Mouse (Mus musculus): Measurements from ENCODE around the gene Mink1. TPM values are rescaled to one million over a fixed set of nuclear protein-coding genes. Genes with fewer than 3 reads are reported as not detected.

Mink1 gene
- polyA plus RNA-seq, 1 experiment from 2014 or later = 12.1 TPM

DNA sequence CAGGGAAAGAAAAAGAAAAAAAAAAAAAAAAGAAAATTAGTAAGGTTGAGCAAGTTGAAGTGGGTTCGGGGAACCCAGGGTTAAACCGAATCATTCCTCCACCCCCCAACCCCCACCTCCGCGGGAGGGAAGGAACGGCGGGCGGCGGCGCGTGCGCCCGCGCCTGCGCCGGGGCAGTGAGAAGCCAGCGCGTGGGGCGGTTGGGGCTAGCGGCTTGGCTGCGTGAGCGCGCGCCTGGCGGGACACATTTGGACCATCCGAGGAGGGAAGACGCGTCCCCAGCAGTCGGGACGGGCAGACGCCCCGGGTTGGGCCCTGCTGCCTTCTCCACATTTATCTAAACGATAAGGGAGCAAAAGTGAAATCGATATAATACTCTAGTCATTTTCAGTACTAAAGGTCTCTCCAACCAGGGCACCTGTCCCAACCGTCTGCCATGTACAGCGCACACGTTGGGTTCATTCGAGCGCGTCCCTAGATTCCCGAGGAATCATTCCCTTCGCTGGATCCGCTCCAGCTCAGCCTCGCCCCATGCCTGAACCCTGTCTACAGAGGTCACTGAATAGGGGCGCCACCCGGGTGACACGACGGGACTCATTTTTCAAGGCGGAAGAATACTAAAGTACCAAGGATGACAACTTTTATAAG is 92.4 kb downstream of the Mink1 start:
- peaks cover 22% of the 10 kb centered on the region for H3K36me3 ChIP-seq (ENCODE audit: insufficient read depth, low read length)
- ATAC-seq (replicated peaks; ENCODE audit: low FRiP score, low read depth) (peak; percentile 49), DNase-seq (ENCODE audit: low spot score) (peak; percentile 87)
- H3K27me3 ChIP-seq (ENCODE audit: insufficient read depth, low read length) = no peaks in the 10 kb centered on the region
- peak overlapping the region; percentile 91 for H3K4me3 ChIP-seq (replicated peaks; ENCODE audit: low read depth, low read length)
- peaks cover 29% of the 10 kb centered on the region for H3K4me1 ChIP-seq (replicated peaks; ENCODE audit: insufficient read depth, low read length)
- peak overlapping the region; percentile 99 for H3K27ac ChIP-seq
- no peaks in the 10 kb centered on the region for H3K9me3 ChIP-seq (replicated peaks; ENCODE audit: low read length)
- under 1% methylated on average over 48 of the region's 48 CpGs for WGBS
- H3K4me2 ChIP-seq (ENCODE audit: low read length) = peak overlapping the region; percentile 90
- H3K9ac ChIP-seq (ENCODE audit: low read depth, low read length) = peak overlapping the region; percentile 98
- TF ChIP-seq CTCF (IDR thresholded peaks at IDR 0.05; ENCODE audit: low read depth) = no peak

DNA sequence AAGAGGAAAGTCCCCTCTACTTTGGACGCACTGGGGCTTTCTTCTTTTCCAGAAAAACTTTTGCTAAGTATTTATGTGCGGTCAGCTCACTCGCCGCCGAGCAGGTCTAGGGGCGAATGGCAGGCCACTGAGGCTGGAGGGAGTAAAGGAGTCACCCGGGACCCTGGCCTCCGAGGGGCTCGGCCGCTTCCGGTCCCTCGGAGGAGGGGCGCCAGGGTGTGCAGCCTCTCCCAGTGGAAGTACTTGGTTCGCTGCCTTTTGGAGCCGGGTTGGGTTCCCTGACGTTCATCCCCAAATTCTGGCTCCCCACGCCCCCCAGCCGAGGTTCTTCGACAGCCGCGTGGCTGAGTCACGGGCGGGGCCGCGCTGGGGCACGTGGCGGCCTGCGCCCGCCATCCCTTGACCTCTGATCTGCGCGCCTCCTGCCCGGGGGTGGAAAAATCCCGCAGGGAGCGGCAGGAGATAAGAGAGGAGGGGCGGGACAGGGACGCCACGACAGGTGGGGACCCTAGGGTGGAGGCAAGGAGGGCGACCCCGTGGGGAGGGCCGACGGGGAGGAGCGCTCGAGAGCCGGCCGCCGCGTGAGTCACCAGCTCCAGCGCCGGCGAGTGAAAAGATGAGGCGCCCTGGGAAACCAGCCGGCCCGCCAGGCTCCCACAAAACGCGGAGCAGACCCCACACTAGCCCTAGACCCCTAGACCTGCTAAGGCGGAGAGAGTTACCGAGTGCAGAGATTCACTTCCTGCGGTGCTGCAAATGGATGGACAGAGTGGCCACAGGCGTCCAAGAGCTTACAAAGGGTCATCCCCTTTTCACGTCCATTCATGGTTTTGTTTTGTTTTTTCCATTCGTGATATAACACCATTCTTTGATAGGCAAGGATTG is 93.1 kb downstream of the Mink1 start:
- H3K27ac ChIP-seq = peak overlapping the region; percentile 99
- H3K9me3 ChIP-seq (replicated peaks; ENCODE audit: low read length) = no peaks in the 10 kb centered on the region
- peaks cover 14% of the 10 kb centered on the region; the same call in 1 of the 2 replicates for H3K36me3 ChIP-seq (ENCODE audit: insufficient read depth, low read length)
- peak overlapping the region; percentile 98 for H3K9ac ChIP-seq (ENCODE audit: low read depth, low read length)
- H3K4me3 ChIP-seq (replicated peaks; ENCODE audit: low read depth, low read length) = peak overlapping the region; percentile 91
- under 1% methylated on average over 58 of the region's 61 CpGs for WGBS
- no peak for TF ChIP-seq CTCF (IDR thresholded peaks at IDR 0.05; ENCODE audit: low read depth)
- ATAC-seq (replicated peaks; ENCODE audit: low FRiP score, low read depth) (0 out of 2 replicates have a peak, but pooled peaks have one; percentile 16), DNase-seq (ENCODE audit: low spot score) (peak; percentile 72)
- peak overlapping the region; percentile 90 for H3K4me2 ChIP-seq (ENCODE audit: low read length)
- H3K4me1 ChIP-seq (replicated peaks; ENCODE audit: insufficient read depth, low read length) = peaks cover 29% of the 10 kb centered on the region
- H3K27me3 ChIP-seq (ENCODE audit: insufficient read depth, low read length) = no peaks in the 10 kb centered on the region

DNA sequence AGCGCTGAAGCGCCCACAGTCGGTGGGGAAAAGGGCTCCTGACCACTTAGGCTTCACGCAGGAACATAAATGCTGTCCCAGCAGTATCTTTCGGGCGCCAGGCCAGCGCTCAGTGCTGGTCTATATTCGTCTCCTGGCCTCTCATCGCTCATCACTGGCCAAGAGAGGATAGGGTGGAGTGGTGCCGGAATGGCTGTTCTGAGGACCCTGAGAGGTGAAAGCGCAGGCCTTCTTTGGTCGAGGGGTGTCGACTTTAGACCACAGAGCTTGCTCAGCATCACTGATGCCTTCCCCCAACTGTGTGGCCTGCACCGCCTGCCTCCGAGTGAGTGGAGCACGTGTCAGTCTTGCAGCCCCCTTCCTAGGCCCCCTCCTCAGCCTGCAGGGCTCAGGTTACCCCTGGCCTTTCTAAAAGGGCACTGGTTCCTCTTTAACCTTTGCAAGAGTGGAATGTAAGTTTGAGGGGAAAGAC is 93.8 kb downstream of the Mink1 start:
- Histone ChIP-seq H3K4me1 (replicated peaks; ENCODE audit: insufficient read depth, low read length) (peaks cover 29% of the 10 kb centered on the region), H3K27me3 (ENCODE audit: insufficient read depth, low read length) (no peaks in the 10 kb centered on the region), H3K36me3 (ENCODE audit: insufficient read depth, low read length) (peaks cover 9% of the 10 kb centered on the region; the same call in 1 of the 2 replicates), H3K9ac (ENCODE audit: low read depth, low read length) (peak overlapping the region; percentile 98; the same call in 1 of the 2 replicates), H3K4me2 (ENCODE audit: low read length) (peak overlapping the region; percentile 90), H3K27ac (peak overlapping the region; percentile 99; the same call in 1 of the 2 replicates), H3K9me3 (replicated peaks; ENCODE audit: low read length) (no peaks in the 10 kb centered on the region), H3K4me3 (replicated peaks; ENCODE audit: low read depth, low read length) (peak overlapping the region; percentile 91)
- ATAC-seq (replicated peaks; ENCODE audit: low FRiP score, low read depth) (no peak), DNase-seq (ENCODE audit: low spot score) (no peak)
- TF ChIP-seq CTCF (IDR thresholded peaks at IDR 0.05; ENCODE audit: low read depth) = no peak
- 15% methylated on average over 16 of the region's 16 CpGs for WGBS

DNA sequence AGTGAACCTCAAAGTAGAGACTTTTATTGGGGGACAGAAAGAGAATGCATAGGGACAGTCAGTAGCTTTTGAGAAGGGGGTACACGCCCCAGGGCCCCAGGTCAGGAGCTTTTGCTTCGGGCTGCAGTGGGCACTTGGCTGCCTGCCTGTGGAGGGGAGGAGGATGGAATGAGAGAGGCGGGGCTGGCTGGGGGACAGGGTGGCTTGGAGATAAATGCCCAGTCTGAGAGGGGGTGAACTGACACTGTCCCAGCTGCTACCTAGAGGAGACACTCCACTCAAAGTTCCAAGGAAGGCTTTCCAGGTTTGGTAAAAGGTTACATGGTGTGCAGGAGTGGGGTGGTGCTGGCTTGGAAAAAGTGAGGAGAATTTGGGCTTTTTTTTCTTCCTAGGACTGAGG is 94.3 kb downstream of the Mink1 start, which contains the start of gene Eno3:
TSS of gene Eno3 (plus strand) at position 239 of the 400 bp plus-strand sequence.
- Histone ChIP-seq H3K36me3 (ENCODE audit: insufficient read depth, low read length) (peaks cover 9% of the 10 kb centered on the region; the same call in 1 of the 2 replicates), H3K27me3 (ENCODE audit: insufficient read depth, low read length) (no peaks in the 10 kb centered on the region), H3K27ac (peak within 1 kb of the TSS; percentile 99), H3K4me2 (ENCODE audit: low read length) (peak within 1 kb of the TSS; percentile 90), H3K4me1 (replicated peaks; ENCODE audit: insufficient read depth, low read length) (peaks cover 27% of the 10 kb centered on the region), H3K9ac (ENCODE audit: low read depth, low read length) (peak within 1 kb of the TSS; percentile 98), H3K9me3 (replicated peaks; ENCODE audit: low read length) (no peaks in the 10 kb centered on the region), H3K4me3 (replicated peaks; ENCODE audit: low read depth, low read length) (peak within 1 kb of the TSS; percentile 91)
- DNase-seq (ENCODE audit: low spot score) = no peak
- ATAC-seq (replicated peaks; ENCODE audit: low FRiP score, low read depth) = no peak
- no peak for TF ChIP-seq CTCF (IDR thresholded peaks at IDR 0.05; ENCODE audit: low read depth)
- 30% methylated on average over 3 of the region's 3 CpGs for WGBS

DNA sequence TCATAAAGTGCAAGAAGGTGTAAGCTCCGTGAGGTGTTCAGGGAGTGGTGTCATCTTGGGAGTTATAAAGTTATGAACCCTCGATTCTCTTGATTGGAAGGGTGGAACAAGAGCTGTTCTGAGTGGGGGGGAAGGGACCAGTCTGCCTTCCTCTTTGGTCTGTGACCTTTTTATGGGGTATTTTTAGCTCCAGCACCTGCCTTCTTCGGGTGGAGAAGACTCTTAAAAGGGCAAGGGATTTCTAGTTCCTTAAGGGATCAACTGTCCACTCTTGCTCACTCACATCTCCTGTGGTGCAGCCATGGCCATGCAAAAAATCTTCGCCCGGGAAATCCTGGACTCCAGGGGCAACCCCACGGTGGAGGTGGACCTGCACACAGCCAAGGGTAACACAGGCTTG is 94.9 kb downstream of the Mink1 start:
- Histone ChIP-seq H3K9ac (ENCODE audit: low read depth, low read length) (no peak overlapping the region), H3K27ac (no peak overlapping the region), H3K4me1 (replicated peaks; ENCODE audit: insufficient read depth, low read length) (peaks cover 22% of the 10 kb centered on the region), H3K4me2 (ENCODE audit: low read length) (0 out of 2 replicates have a peak overlapping the region, but pooled peaks have one; percentile 14), H3K4me3 (replicated peaks; ENCODE audit: low read depth, low read length) (no peak overlapping the region), H3K36me3 (ENCODE audit: insufficient read depth, low read length) (peaks cover 10% of the 10 kb centered on the region; the same call in 1 of the 2 replicates), H3K27me3 (ENCODE audit: insufficient read depth, low read length) (no peaks in the 10 kb centered on the region), H3K9me3 (replicated peaks; ENCODE audit: low read length) (no peaks in the 10 kb centered on the region)
- no peak for ATAC-seq (replicated peaks; ENCODE audit: low FRiP score, low read depth)
- no peak for TF ChIP-seq CTCF (IDR thresholded peaks at IDR 0.05; ENCODE audit: low read depth)
- WGBS = 34% methylated on average over 6 of the region's 6 CpGs
- DNase-seq (ENCODE audit: low spot score) = no peak

DNA sequence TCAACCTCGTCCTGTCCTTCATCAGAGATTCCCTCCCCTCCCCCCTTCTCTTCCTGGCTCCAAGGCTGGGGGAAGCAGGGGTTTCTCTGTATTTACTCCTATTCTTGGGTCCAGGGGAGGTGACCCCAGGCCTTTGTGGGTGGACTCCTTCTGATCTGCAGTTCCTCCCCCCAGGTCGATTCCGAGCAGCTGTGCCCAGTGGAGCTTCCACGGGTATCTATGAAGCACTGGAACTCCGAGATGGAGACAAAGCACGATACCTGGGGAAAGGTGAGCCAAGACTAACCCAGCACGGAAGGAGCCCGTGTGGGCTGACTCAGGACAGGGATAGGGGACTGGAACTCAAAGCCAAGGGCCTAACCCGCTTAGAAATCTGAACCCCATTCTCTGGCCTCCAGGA is 95.3 kb downstream of the Mink1 start:
- WGBS = 40% methylated on average over 9 of the region's 9 CpGs
- no peaks in the 10 kb centered on the region for H3K9me3 ChIP-seq (replicated peaks; ENCODE audit: low read length)
- H3K4me2 ChIP-seq (ENCODE audit: low read length) = no peak overlapping the region
- no peak overlapping the region for H3K9ac ChIP-seq (ENCODE audit: low read depth, low read length)
- no peak for TF ChIP-seq CTCF (IDR thresholded peaks at IDR 0.05; ENCODE audit: low read depth)
- peaks cover 12% of the 10 kb centered on the region for H3K36me3 ChIP-seq (ENCODE audit: insufficient read depth, low read length)
- no peak for ATAC-seq (replicated peaks; ENCODE audit: low FRiP score, low read depth)
- no peak overlapping the region for H3K4me3 ChIP-seq (replicated peaks; ENCODE audit: low read depth, low read length)
- H3K4me1 ChIP-seq (replicated peaks; ENCODE audit: insufficient read depth, low read length) = peaks cover 17% of the 10 kb centered on the region
- H3K27me3 ChIP-seq (ENCODE audit: insufficient read depth, low read length) = no peaks in the 10 kb centered on the region
- no peak overlapping the region for H3K27ac ChIP-seq
- DNase-seq (ENCODE audit: low spot score) = no peak

Measured in kidney, postnatal 0 days (tissue).